Mouse (Mus musculus): ENCODE results near the gene Nfib. TPM values are rescaled to one million over a fixed set of nuclear protein-coding genes. Genes with fewer than 3 reads are reported as not detected.

Nfib gene
- total and polyA plus RNA-seq, 3 experiments: not detected

DNA sequence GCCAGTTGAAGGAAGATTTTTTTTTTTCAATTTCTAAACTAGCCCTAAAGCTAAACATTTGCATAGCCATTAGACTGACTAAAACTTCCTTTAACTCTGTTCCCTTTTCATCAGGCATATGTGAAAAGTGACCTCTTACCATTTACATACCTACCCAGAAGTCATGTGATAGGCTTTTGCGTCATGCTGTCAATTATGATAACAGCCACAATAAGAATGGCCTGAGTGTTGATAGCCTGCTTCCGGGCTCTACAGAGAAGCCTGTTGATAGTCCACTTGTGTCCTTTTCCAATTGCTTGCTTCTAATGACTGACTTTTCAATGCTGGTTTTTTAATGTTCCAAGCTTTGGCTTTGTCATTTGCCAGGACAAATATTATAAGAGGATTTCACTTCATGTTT is 389.8 kb downstream of the Nfib start:
- no peak overlapping the region for H3K4me3 ChIP-seq (ENCODE audit: control insufficient read depth in 1 of 2, insufficient read depth in 1 of 2, low read depth in 2 of 2, low read length in 2 of 2)
- no peak for DNase-seq (ENCODE audit: low read depth, low spot score)
- no peaks in the 10 kb centered on the region for H3K79me2 ChIP-seq (ENCODE audit: control insufficient read depth, insufficient read depth, low read length, poor library complexity)
- no peak for TF ChIP-seq CHD2 (IDR thresholded peaks at IDR 0.05; ENCODE audit: low read length)
- TF ChIP-seq CHD1 (IDR thresholded peaks at IDR 0.05; ENCODE audit: low read depth, low read length): no peak
- no peak for TF ChIP-seq TCF12 (IDR thresholded peaks at IDR 0.05; ENCODE audit: low read depth, low read length)
- H3K4me1 ChIP-seq (ENCODE audit: control insufficient read depth in 1 of 2, insufficient read depth in 2 of 2, low read length in 2 of 2): no peaks in the 10 kb centered on the region
- no peaks in the 10 kb centered on the region for H3K27me3 ChIP-seq (ENCODE audit: control insufficient read depth in 1 of 2, insufficient read depth in 2 of 2, low read length in 2 of 2)
- H3K27ac ChIP-seq (ENCODE audit: control insufficient read depth, low read depth, low read length): no peak overlapping the region
- no peaks in the 10 kb centered on the region for H3K9me3 ChIP-seq (replicated peaks; ENCODE audit: insufficient read depth, low read length)
- no peaks in the 10 kb centered on the region for H3K36me3 ChIP-seq (ENCODE audit: control insufficient read depth in 1 of 2, insufficient read depth in 2 of 2, low read length in 2 of 2)
- H3K9ac ChIP-seq (ENCODE audit: control insufficient read depth, low read depth, low read length, poor library complexity, severe bottlenecking): no peak overlapping the region

DNA sequence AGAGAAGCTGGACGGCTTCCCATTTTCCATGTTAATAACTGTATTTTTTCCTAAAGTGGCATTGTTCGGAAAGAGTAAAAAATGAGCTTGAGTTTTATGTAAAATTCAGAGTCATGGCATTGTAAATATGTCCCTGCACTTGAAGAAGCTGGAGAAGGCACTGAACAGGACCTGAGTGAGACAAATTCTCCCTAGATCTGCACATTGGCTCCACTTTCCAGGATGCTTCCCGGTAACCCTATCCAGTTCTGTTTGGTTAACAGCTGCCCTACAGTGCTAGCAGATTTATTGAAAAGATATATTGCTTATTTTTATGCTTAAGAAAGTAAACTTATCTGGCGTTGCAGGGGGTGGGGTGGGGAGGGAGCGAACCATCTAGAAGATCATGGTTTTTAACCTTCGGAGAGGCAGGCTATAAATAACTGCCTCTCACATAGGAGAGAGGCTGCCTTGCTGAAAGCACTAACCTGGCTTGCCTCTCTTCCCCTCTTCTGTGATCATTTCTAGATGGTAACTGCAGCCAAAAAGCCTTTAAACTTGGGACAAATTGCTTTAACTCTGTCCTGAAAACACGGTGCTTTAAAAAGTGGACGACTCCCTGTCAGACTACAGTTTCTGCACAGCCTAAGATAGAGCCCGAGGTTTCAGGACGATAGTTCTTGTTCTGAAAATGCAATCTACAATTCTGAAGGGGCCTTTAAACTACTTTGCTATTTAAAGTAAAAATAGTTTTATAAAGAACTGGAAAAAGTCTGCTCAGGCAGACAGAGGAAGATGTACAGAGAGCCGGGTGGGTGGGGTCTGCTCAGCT is 394.4 kb downstream of the Nfib start:
- H3K27me3 ChIP-seq (ENCODE audit: control insufficient read depth in 1 of 2, insufficient read depth in 2 of 2, low read length in 2 of 2): no peaks in the 10 kb centered on the region
- H3K9me3 ChIP-seq (replicated peaks; ENCODE audit: insufficient read depth, low read length): no peaks in the 10 kb centered on the region
- H3K79me2 ChIP-seq (ENCODE audit: control insufficient read depth, insufficient read depth, low read length, poor library complexity): no peaks in the 10 kb centered on the region
- H3K4me1 ChIP-seq (ENCODE audit: control insufficient read depth in 1 of 2, insufficient read depth in 2 of 2, low read length in 2 of 2): no peaks in the 10 kb centered on the region
- no peak for DNase-seq (ENCODE audit: low read depth, low spot score)
- H3K9ac ChIP-seq (ENCODE audit: control insufficient read depth, low read depth, low read length, poor library complexity, severe bottlenecking): no peak overlapping the region
- no peak overlapping the region for H3K27ac ChIP-seq (ENCODE audit: control insufficient read depth, low read depth, low read length)
- no peaks in the 10 kb centered on the region for H3K36me3 ChIP-seq (ENCODE audit: control insufficient read depth in 1 of 2, insufficient read depth in 2 of 2, low read length in 2 of 2)
- H3K4me3 ChIP-seq (ENCODE audit: control insufficient read depth in 1 of 2, insufficient read depth in 1 of 2, low read depth in 2 of 2, low read length in 2 of 2): no peak overlapping the region
- TF ChIP-seq ZC3H11A (IDR thresholded peaks at IDR 0.05; ENCODE audit: low read depth, low read length) (no peak), MYB (IDR thresholded peaks at IDR 0.05; ENCODE audit: low read depth, low read length) (no peak), USF2 (IDR thresholded peaks at IDR 0.05; ENCODE audit: borderline replicate concordance in 1 of 2, insufficient read depth in 1 of 2, low read depth in 1 of 2, low read length in 2 of 2) (no peak), MEF2A (IDR thresholded peaks at IDR 0.05; ENCODE audit: extremely low read depth, insufficient replicate concordance, low read depth, low read length, poor library complexity, severe bottlenecking) (no peak), SIN3A (IDR thresholded peaks at IDR 0.05; ENCODE audit: low read length) (no peak), MYC (IDR thresholded peaks at IDR 0.05; ENCODE audit: low read depth, low read length) (no peak)

DNA sequence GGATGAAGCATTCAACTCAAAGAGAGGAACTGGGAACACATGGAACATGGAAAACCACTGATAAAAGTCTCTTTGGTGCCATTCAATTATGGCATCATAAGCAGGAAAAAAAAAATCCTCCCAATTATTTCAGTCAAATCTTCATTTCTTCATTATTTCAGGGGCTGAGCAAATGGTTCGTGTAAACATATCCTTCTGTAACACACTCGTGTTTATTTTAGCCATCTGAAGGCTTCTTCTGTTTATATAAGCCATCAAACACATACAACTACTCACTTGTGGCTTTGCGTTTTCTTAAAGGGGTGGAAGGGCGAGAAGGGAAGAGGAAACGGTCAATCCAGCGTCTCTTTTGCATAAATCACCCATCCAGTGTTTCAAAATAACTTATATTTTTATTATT is 399.5 kb downstream of the Nfib start:
- H3K9me3 ChIP-seq (replicated peaks; ENCODE audit: insufficient read depth, low read length): no peaks in the 10 kb centered on the region
- TF ChIP-seq ETS1 (IDR thresholded peaks at IDR 0.05; ENCODE audit: low read depth, low read length) (no peak), E2F4 (IDR thresholded peaks at IDR 0.05; ENCODE audit: borderline replicate concordance, low read depth, low read length) (no peak), POLR2AphosphoS5 (IDR thresholded peaks at IDR 0.05; ENCODE audit: borderline replicate concordance, low read depth, low read length) (no peak), JUND (IDR thresholded peaks at IDR 0.05; ENCODE audit: low read depth, low read length) (no peak), ZMIZ1 (IDR thresholded peaks at IDR 0.05; ENCODE audit: low read depth, low read length) (no peak), MXI1 (IDR thresholded peaks at IDR 0.05; ENCODE audit: low read depth, low read length) (no peak), GATA1 (IDR thresholded peaks at IDR 0.05; ENCODE audit: low read depth, low read length) (no peak), MAZ (IDR thresholded peaks at IDR 0.05; ENCODE audit: low read depth, low read length) (no peak)
- H3K9ac ChIP-seq (ENCODE audit: control insufficient read depth, low read depth, low read length, poor library complexity, severe bottlenecking): no peak overlapping the region
- no peak overlapping the region for H3K4me3 ChIP-seq (ENCODE audit: control insufficient read depth in 1 of 2, insufficient read depth in 1 of 2, low read depth in 2 of 2, low read length in 2 of 2)
- H3K36me3 ChIP-seq (ENCODE audit: control insufficient read depth in 1 of 2, insufficient read depth in 2 of 2, low read length in 2 of 2): no peaks in the 10 kb centered on the region
- no peaks in the 10 kb centered on the region for H3K27me3 ChIP-seq (ENCODE audit: control insufficient read depth in 1 of 2, insufficient read depth in 2 of 2, low read length in 2 of 2)
- no peaks in the 10 kb centered on the region for H3K4me1 ChIP-seq (ENCODE audit: control insufficient read depth in 1 of 2, insufficient read depth in 2 of 2, low read length in 2 of 2)
- no peak for DNase-seq (ENCODE audit: low read depth, low spot score)
- H3K79me2 ChIP-seq (ENCODE audit: control insufficient read depth, insufficient read depth, low read length, poor library complexity): no peaks in the 10 kb centered on the region
- no peak overlapping the region for H3K27ac ChIP-seq (ENCODE audit: control insufficient read depth, low read depth, low read length)
